Mouse (Mus musculus) stomach, postnatal 0 days (tissue): Measurements from ENCODE around the gene Gm17571.

Experiments
- CTCF ChIP-seq: IDR thresholded peaks from 2 replicates; pipeline ENCODE4 v1.5.1; 2016; ENCODE audit warnings: antibody characterized with exemption, low read depth, mild to moderate bottlenecking, moderate library complexity
- EP300 ChIP-seq: optimal IDR thresholded peaks from 2 replicates; pipeline ENCODE3; 2016; ENCODE audit warnings: antibody characterized with exemption

- TF ChIP-seq CTCF = no peak
- no peak for TF ChIP-seq EP300
Observed at GRCm38 (mm10) chr9:13443484-13444211, 2.9 kb downstream of the Gm17571 start.
